In the genomic region with DNA sequence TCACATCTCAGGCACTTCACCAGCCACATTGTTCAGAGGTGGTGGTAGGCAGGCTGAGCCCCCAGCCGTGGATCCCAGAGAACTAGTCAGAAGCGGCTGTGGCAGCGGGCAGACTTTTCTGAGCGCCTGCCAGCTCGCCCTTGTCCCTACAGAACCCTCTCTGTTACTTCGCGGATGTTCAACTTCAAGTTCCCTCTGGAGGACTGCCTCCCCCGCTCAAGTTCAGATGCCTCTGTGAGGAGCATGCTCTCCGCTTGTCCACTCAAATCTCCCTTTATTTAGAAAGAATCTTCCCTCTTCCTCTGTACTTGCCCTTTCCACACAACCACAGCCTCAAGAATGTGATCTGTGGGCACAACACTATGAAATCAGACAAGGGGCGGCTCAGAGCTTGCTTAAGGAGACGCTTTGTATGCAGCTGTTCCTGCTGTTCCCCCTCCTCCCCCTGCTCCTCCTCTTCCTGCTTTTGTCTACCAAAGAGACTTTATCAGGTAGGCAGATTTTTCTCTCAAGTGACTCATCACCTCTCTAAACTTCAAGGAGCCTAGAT, we compare ENCODE assay signal across 8 mouse cellular contexts. TPM values are rescaled to one million over a fixed set of nuclear protein-coding genes. Genes with fewer than 3 reads are reported as not detected.
A peak's percentile ranks its signal among the peaks of the same experiment; 100 is the strongest.
DNase-seq lines count a peak whose midpoint lies in the region; ATAC-seq lines count a peak whose summit lies in the region.

No protein-coding gene starts in this region.

- no peak overlapping the region for H3K4me3 ChIP-seq in intestine, embryonic 15.5 days (replicated peaks)
- H3K4me3 ChIP-seq in lung, embryonic 16.5 days (ENCODE audit: low read length) = peak overlapping the region; percentile 25

- no peaks in the 10 kb centered on the region for H3K27me3 ChIP-seq in intestine, embryonic 15.5 days (replicated peaks)
- no peaks in the 10 kb centered on the region for H3K27me3 ChIP-seq in lung, embryonic 16.5 days (ENCODE audit: control insufficient read depth, insufficient read depth, low read depth, low read length)

- peak overlapping the region; percentile 35 for H3K4me2 ChIP-seq in intestine, embryonic 15.5 days (replicated peaks)
- peak overlapping the region; percentile 53 for H3K4me2 ChIP-seq in lung, embryonic 16.5 days (ENCODE audit: low read depth, low read length)

- no peak overlapping the region for H3K9ac ChIP-seq in intestine, embryonic 15.5 days
- peak overlapping the region; percentile 51 for H3K9ac ChIP-seq in lung, embryonic 16.5 days (ENCODE audit: low read length)

- H3K9me3 ChIP-seq in intestine, embryonic 15.5 days = no peaks in the 10 kb centered on the region
- H3K9me3 ChIP-seq in lung, embryonic 16.5 days (ENCODE audit: control insufficient read depth, low read length) = no peaks in the 10 kb centered on the region

- DNase-seq in adrenal gland, postnatal 25 days = peak; percentile 3
- no peak for DNase-seq in adrenal gland, adult 8-10 months
- peak; percentile 74 for DNase-seq in Muller cell, postnatal 12 days (ENCODE audit: inconsistent ontology term)
- DNase-seq in heart, adult 18-20 months = peak; percentile 53 to 54
- peak; percentile 32 for DNase-seq in right cerebral cortex, postnatal 4 days
- no peak for DNase-seq in cerebellum, adult 11 months

- 49% methylated on average over 11 of the region's 11 CpGs for WGBS in intestine, embryonic 15.5 days
- 21% methylated on average over 11 of the region's 11 CpGs for WGBS in lung, embryonic 16.5 days

- H3K27ac ChIP-seq in intestine, embryonic 15.5 days = no peak overlapping the region
- H3K27ac ChIP-seq in lung, embryonic 16.5 days (ENCODE audit: low read length) = peak overlapping the region; percentile 72

- peak; percentile 58 for ATAC-seq in intestine, embryonic 15.5 days
- peak; percentile 69 for ATAC-seq in lung, embryonic 16.5 days (ENCODE audit: low read depth)

- H3K4me1 ChIP-seq in intestine, embryonic 15.5 days (replicated peaks) = no peaks in the 10 kb centered on the region
- peaks cover 2% of the 10 kb centered on the region; the same call in 1 of the 2 replicates for H3K4me1 ChIP-seq in lung, embryonic 16.5 days (replicated peaks; ENCODE audit: control insufficient read depth, insufficient read depth, low read length)

- H3K36me3 ChIP-seq in intestine, embryonic 15.5 days = no peaks in the 10 kb centered on the region
- H3K36me3 ChIP-seq in lung, embryonic 16.5 days (ENCODE audit: control insufficient read depth, insufficient read depth, low read length) = no peaks in the 10 kb centered on the region

RNA-seq across cellular contexts. Expression of gene Utrn, which starts 42.9 kb away (rescaled TPM):
- 91.5 and 114 TPM in 2 replicates for total RNA-seq in adrenal gland, postnatal 25 days (2021)
- total RNA-seq in adrenal gland, adult 8-10 months (2022) = 100 to 1,000 TPM in 3 of 4 experiments, 10 to 100 TPM in 1; 98.3 to 124 (median 123) TPM
- 10 to 100 TPM; 66.8 to 67.5 TPM for total RNA-seq in heart, adult 18-20 months (2021)
- 43.8 and 46.2 TPM in 2 replicates for polyA plus RNA-seq in intestine, embryonic 15.5 days (2015; fragmentation: Nextera tagmentation; extraction: Ambion mirVana)
- polyA plus RNA-seq in lung, embryonic 16.5 days (2015; fragmentation: Nextera tagmentation; extraction: Ambion mirVana) = 75.8 and 81.7 TPM in 2 replicates

RNA-seq across cellular contexts. Expression of gene Stx11, which starts 52.0 kb away (rescaled TPM):
- total RNA-seq in adrenal gland, postnatal 25 days (2021) = 13.1 and 16.1 TPM in 2 replicates
- 10 to 100 TPM in 1 of 4 experiments, 1 to 10 TPM in 3; 7.7 to 10.2 (median 8.5) TPM for total RNA-seq in adrenal gland, adult 8-10 months (2022)
- 1 to 10 TPM; 2.2 to 2.4 TPM for total RNA-seq in heart, adult 18-20 months (2021)
- polyA plus RNA-seq in intestine, embryonic 15.5 days (2015; fragmentation: Nextera tagmentation; extraction: Ambion mirVana) = 1.6 and 1.8 TPM in 2 replicates
- 2.2 and 2.7 TPM in 2 replicates for polyA plus RNA-seq in lung, embryonic 16.5 days (2015; fragmentation: Nextera tagmentation; extraction: Ambion mirVana)

Comparison
In these comparisons a context has a peak if more than half of its experiments do, and no peak if none do; other contexts are left out.
1. DNase-seq: peak in adrenal gland, postnatal 25 days (single experiment), Muller cell, postnatal 12 days (single experiment), heart, adult 18-20 months (2 of 2) and right cerebral cortex, postnatal 4 days (single experiment); none in adrenal gland, adult 8-10 months (single experiment) and cerebellum, adult 11 months (single experiment).